Mouse (Mus musculus): ENCODE results near the gene Tnks2.

Tnks2 gene

DNA sequence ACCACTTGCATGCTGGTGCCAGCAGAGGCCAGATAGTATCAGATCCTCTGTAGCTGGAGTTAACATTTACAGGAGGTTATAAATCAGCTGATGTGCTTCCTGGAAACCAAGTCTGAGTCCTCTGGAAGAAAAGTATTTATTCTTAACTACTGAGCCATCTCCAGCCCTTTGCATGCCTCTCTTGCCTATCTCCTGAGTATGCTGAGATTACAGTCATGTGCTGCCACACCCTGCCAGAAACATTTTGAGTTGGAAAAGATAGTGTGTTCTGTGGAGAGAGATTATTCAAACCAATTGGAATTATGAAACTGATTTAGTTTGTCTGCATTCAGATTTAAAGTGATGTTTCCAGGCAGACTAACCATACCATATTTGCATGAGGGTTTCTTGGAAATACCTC, 43.3 kb downstream of the Tnks2 start:
- in situ Hi-C loops (cut with MboI; ENCODE audit: low pct_unique_long_range_greater_than_20kb in 1 of 2, low sequenced_read_pairs in 2 of 2, unreplicated experiment in 1 of 2): no loop called here

DNA sequence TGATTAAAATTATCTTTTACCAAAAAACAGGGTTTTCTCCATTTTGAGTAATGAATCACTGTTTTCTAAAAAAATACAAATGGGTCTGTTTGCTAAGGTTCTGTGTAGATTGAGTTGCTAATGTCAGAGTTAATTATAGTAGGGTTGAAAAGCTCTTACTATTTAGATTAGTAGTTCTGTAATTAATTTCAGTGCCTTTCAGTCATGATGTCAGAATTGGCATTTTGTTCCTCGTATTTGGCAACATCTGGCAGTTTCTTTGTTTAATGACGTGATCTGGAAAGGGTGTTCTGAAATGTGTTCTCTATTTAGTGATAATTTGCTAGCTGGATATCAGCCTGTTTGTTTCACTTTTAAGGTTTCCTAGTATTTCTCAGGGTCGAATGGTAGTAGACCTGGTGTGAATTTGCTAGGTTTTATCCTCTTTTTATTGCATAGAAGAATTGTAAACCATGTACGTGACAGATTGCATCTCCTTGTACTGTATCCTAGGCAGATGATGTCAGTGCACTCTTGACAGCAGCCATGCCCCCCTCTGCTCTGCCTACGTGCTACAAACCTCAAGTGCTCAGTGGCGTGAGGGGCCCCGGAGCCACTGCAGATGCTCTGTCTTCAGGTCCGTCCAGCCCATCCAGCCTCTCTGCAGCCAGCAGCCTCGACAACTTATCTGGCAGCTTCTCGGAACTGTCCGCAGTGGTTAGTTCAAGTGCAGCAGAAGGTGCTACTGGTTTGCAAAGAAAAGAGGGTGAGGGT, 44.9 kb downstream of the Tnks2 start:
- in situ Hi-C loops (cut with MboI; ENCODE audit: low pct_unique_long_range_greater_than_20kb in 1 of 2, low sequenced_read_pairs in 2 of 2, unreplicated experiment in 1 of 2): no loop called here

DNA sequence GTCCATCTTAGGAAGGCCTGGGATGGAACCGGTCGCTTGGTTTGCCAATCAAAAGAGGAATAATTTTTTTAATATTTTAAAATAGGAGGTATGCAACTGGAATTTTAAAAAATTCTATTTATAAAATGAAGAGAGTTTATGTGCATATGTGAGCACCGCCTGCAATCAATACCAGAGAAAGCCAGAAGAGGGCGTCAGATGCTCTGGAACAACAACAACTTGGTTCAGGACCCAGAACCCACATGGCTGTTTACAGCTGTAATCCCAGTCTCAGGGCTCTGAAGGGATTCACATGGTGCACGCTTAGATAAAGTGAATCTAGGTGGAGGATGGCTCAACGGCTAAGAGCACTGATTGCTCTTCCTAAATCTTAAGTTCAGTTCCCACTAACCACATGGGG, 49.1 kb downstream of the Tnks2 start:
- in situ Hi-C loops (cut with MboI; ENCODE audit: low pct_unique_long_range_greater_than_20kb in 1 of 2, low sequenced_read_pairs in 2 of 2, unreplicated experiment in 1 of 2): no loop called here

DNA sequence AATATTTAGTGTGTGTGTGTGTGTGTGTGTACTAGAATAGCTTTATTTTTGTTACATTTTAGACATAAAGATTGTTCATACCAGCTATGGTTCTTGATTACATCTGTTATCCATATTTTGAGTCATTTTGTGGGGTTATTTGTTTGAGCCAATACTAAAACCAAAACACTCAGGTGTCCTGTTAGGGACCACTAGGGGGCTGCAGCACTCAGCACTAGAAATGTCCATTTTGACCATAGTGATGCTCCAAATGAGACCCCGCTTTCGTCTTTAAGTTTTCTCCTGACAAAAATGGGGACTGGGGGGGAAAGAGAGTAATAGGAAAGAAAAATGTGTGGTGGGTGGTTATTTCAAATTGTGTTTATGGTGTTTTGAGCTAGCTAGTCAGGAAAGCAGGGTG, 52.3 kb downstream of the Tnks2 start:
- in situ Hi-C loops (cut with MboI; ENCODE audit: low pct_unique_long_range_greater_than_20kb in 1 of 2, low sequenced_read_pairs in 2 of 2, unreplicated experiment in 1 of 2): no loop called here

DNA sequence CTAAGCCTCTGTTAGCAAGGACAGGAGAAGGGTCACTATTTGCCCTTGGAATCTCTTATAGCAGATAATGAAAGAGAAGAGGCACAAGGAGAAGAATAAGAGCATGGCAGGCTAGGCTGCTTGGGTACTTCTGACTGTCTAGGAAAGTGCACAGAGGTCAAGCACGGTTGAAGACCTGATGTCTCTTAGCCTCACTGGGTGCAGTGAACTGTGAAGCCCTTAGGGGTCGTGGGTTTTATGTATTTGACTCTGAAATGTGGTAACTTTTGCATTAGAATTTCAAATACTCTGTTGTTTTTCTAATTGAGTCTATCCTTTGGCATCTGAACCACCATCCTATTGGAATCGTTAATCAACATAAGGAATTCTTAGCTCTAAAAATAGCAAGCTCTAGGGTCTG, 53.7 kb downstream of the Tnks2 start:
- in situ Hi-C loops (cut with MboI; ENCODE audit: low pct_unique_long_range_greater_than_20kb in 1 of 2, low sequenced_read_pairs in 2 of 2, unreplicated experiment in 1 of 2): no loop called here

DNA sequence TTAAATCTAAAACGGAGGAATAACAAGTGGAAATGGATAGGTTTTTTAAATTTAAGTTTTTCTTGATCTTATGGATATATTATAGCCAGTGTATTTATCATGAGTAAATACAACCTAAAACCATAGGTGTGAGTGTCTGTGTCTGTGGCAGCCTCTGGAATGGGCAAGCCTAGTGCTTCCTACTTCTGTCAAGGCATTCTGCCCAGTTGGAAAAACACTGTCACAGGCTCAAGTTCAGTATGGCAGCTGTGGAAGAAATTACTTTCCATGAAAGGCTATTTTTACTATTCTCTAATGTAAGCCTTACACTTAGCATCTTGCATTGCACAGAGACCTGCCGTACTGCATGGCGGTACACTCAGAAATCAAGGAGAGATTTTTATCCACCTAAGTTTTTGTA, 57.7 kb downstream of the Tnks2 start:
- in situ Hi-C loops (cut with MboI; ENCODE audit: low pct_unique_long_range_greater_than_20kb in 1 of 2, low sequenced_read_pairs in 2 of 2, unreplicated experiment in 1 of 2): no loop called here

DNA sequence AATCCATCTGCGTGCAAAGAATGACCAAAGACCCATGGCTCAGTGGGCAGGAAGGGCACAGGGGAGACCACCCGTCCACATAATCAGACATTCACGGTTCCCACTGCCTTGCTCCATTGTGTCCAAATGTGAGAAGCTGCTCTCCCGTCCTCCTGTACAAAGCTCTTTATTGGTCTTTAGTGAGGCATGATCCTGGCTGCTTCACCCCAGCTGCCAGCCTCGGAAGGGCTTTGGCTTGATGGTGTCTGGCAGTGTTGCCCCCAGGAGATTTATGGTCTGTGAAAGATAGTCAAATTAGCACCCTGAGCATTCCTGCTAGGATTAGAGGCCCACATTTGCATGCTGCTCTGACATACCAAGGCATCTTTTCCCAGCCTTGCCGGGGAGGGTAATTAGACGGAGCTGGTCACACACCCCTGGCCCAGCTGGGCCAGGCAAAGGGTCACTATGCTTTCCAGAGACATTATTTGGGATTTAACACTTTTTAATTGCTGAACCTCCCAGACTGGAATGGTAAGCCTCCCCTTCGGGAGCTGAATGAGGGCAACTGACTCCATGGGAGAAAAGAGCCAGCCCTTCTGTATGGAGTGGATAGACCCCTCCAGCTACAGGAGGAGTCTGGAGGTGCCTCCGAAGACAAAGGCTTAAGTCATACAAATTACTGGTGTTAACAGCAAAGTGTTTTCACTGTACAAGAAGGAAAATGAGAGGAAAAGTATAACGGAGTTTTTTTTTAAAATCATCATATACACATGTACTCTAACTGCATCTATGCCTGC, 62.9 kb downstream of the Tnks2 start:
- in situ Hi-C loops (cut with MboI; ENCODE audit: low pct_unique_long_range_greater_than_20kb in 1 of 2, low sequenced_read_pairs in 2 of 2, unreplicated experiment in 1 of 2): no loop called here

DNA sequence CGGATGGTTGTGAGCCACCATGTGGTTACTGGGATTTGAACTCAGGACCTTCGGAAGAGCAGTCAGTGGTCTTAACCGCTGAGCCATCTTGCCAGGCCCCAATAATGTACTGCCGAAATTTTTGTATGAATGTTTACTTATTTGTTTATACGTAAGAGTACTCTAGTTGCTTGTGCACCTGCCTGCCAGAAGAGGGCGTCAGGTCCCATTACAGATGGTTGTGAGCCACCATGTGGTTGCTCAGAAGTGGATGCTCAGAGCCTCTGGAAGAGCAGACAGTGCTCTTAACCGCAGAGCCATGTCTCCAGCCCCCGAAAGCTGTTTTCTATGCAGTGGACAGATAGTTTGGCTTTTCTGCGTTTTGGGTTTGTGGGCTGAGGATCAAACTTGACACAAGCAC, 63.7 kb downstream of the Tnks2 start:
- in situ Hi-C loops (cut with MboI; ENCODE audit: low pct_unique_long_range_greater_than_20kb in 1 of 2, low sequenced_read_pairs in 2 of 2, unreplicated experiment in 1 of 2): no loop called here

DNA sequence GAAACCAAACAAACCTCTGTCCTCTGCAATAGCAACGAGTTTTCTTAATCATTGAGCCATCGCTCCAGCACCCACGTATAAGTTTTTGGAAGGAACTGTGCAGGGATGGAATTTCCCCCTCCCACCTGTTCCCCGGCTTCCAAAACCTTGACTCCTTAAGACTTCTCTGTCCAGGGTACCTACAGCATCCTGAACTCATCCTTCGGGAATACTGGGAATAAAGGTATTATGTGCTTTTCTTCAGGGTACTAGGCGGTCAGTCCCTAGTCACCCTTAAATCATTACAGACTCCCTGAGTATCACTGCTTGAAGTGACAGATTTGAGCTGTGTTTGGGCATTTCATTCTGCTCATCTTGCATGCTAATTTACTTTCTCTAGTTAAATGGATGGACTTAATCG, 69.3 kb downstream of the Tnks2 start:
- in situ Hi-C loops (cut with MboI; ENCODE audit: low pct_unique_long_range_greater_than_20kb in 1 of 2, low sequenced_read_pairs in 2 of 2, unreplicated experiment in 1 of 2): no loop called here

DNA sequence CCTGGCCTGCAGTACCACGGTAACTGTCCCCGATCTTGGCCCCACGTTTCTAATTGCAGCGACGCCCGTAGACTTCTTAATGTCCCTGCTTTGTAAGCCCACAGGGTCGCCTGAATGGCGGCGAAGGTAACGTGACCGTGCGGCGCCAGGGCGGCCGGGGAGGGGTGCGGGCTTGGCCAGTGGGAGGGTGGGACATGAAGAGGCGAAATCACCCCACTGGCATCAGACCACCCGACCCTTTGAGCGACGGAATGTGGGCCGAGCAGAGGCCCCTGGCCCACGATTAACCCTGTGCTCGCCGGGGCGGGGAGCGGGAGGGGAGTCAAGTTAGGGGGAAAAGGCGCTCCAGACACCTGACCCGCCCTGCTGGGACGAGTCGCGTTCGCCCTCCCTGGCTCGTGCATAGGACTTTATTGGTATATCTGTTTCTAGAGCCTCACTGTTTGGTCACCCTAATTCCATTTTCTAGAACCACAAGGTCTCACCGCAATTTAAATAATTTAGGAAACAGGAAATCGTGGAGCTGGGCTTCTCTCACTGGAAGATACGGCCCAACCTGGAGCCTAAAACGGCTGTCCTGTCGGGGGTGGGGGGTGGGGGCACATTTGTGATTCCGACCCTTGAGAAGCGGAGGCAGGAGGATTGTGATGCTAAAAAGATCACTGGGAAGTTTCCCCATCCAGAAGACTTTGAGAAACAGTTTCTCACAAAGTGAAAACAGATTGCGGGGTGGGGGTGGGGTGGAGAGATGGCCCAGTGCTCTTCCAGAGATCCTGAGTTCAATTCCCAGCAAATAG, 70.4 kb downstream of the Tnks2 start:
- in situ Hi-C loops (cut with MboI; ENCODE audit: low pct_unique_long_range_greater_than_20kb in 1 of 2, low sequenced_read_pairs in 2 of 2, unreplicated experiment in 1 of 2): no loop called here

DNA sequence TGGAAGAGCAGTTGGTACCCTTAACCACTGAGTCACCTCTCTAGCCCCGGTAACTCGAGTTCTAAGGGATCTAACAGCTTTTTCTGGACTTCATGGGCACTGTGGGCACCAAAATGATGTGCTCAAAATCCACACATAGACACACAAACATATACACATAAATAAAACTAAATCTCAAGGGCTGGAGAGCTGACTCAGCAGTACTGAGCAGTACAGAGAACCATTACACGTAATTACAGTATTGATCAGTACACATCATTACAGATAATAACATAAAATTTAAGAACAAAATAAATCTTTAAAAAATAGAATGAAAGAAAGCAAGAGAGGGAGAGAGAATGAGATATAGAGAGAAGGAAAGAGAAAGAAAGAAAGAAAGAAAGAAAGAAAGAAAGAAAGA, 75.1 kb downstream of the Tnks2 start:
- in situ Hi-C loops (cut with MboI; ENCODE audit: low pct_unique_long_range_greater_than_20kb in 1 of 2, low sequenced_read_pairs in 2 of 2, unreplicated experiment in 1 of 2): no loop called here

DNA sequence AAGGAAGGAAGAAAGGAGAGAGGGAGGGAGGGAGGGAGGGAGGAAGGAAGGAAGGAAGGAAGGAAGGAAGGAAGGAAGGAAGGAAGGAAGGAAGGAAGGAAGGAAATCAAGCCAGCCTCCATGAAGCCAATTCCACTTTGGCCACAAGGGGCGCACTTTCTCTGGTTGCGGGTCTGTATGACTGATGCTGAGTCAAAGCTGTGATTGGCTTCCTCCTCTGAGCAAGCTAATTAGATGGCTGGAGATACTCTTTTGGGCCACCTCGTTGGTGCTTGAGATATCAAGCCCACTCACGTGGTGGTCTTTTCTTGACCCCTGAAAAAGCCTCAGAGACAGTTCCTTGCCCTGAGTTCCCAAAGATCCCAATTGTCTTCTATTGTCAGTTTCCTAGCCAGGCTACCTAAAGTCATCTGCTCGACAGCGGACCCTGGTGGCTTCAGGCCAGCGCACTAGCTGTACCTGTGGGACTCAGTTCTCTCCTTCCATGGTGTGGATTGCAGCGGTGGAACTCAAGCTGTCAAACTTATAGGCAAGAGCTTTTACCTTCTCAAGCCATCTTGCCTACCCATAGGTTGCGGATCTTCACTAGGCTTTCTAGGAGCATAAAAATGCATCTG, 75.8 kb downstream of the Tnks2 start:
- in situ Hi-C loops (cut with MboI; ENCODE audit: low pct_unique_long_range_greater_than_20kb in 1 of 2, low sequenced_read_pairs in 2 of 2, unreplicated experiment in 1 of 2): no loop called here

DNA sequence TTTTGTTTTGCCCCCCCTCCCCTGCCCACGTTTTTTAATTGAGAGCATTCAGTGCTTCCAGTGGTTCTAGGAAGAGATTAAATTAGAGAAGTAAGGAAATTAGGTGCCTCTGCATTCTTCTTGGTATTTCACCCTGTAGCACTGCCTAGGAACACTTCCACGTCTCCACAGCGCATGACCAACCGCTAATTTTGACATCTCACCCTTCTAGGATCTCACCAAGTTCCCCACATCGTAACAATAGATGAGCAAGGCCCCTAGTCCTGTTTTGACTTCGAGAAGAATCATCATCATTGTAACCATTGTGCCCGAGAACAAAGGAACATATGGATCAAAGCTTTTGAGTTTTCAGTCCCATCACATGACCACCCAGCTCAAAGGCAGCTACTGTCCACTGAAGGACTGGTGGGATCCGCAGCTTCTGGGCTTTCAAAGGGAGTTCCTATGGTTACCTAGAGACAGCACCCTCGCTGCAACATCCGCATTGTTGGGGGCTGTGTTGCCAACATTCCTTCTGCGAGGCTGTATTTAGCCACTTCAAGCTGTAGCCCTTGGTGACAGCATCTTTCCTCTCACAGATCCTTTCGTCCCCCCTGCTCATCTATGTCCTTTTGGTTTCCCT, 76.5 kb downstream of the Tnks2 start:
- in situ Hi-C loops (cut with MboI; ENCODE audit: low pct_unique_long_range_greater_than_20kb in 1 of 2, low sequenced_read_pairs in 2 of 2, unreplicated experiment in 1 of 2): no loop called here

DNA sequence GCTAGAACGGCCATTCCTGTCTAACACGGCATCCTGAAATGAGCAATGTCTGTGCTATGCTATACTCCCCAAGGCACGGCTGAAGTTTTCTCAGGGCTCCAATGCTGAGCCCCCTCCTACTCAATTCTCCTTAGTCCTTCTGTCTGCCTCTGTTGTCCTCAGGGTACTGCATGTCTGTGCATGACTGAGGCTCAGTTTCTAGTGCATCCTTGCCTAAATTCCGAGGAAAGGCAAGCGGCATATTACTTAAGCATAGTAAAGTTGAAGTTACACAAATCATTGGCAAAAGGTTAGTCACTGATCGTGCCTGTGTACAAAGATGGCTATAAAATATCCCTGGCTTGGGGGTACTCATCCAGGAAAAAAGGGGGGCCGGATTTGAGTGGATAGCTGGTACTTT, 79.0 kb downstream of the Tnks2 start:
- in situ Hi-C loops (cut with MboI; ENCODE audit: low pct_unique_long_range_greater_than_20kb in 1 of 2, low sequenced_read_pairs in 2 of 2, unreplicated experiment in 1 of 2): no loop called here

DNA sequence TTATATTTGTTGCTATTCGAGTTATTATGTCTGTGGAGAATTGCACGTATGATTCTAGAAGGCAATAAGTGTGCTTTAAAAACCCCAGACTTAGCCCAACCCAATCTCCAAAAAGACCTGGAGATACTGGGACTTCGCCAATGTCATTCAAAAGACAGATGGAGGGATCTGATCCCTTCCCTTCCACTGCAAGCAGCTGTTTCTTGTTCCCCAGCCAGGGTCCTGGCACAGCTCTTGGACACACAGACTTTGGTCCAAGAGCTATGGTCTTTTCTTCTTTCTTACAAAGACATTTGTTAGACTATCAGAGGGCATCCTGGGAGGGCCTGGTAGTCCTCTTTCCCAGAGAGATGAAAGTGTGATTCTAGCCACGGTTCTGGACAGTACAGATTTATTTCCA, 82.2 kb downstream of the Tnks2 start:
- in situ Hi-C loops (cut with MboI; ENCODE audit: low pct_unique_long_range_greater_than_20kb in 1 of 2, low sequenced_read_pairs in 2 of 2, unreplicated experiment in 1 of 2): loop anchor here in 1 of 2 experiments (5.0 kb wide), 1 partner anchor 461 kb away; the partner anchor contains the start of gene Kif11

DNA sequence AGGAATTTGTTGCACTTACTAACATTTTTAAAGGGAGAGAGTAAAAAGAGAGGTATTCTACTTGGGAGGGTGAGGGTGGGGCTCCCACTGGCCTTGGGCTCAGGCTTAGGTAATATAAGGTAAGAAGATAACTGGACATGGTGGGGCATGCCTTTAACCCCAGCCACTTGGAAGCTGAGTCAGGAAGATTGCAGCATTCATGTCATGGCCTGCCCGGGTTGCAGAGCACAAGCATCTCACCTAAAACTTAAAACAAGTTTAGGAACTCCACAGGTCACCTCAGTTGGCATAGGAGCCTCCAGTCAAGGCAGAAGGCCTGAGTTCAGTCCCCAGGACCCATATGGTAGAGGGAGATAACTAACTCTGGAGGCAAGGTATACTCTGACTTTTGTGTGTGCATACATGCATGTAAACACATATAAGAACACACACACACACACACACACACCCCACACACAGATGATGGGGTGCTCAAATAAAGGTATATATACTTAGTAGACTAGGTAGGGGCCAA, 82.9 kb downstream of the Tnks2 start:
- in situ Hi-C loops (cut with MboI; ENCODE audit: low pct_unique_long_range_greater_than_20kb in 1 of 2, low sequenced_read_pairs in 2 of 2, unreplicated experiment in 1 of 2): loop anchor here in 1 of 2 experiments (5.0 kb wide), 1 partner anchor 460 kb away; the partner anchor contains the start of gene Kif11

DNA sequence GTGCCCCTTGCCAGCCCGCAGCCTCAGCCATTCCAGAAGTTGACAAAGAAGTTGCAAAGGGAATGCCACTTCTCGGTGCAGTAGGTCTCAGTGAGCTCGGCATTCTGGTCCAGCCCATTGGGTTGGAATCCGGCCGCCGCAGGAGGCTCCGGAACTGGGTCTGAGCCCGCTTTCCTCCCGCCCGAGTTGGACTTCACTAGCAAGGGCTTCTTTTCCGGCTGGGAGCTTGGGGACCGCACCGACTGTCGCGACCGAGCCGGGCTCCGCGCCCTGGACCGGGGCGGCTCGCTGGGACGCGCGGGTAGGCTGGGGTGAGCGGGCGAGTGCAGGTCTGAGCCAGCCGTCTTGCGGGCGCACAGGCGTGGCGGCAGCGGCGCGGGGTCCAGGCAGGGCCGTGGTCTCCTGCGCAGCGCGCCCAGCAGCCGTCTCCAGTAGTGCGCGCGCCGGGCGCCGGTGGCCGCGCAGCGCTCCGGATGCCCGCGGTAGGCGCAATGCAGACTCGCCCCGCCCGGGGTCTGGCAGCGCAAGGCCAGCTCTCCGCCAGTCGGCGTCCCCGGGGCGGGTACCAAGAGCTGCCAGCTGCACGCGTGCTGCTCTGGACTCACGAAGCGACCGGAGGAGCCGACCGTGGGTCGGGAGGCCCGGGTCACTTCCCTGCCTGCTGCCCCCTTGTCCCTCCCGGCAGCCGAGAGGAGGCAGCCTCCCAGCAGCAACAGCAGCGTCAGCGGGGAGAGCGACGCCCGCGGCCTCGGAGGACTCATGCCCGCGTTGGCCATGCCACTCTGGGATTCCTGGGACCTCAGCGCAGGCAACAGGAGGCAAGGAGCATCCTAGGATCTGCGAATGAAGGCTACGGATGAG, 84.6 kb downstream of the Tnks2 start:
- in situ Hi-C loops (cut with MboI; ENCODE audit: low pct_unique_long_range_greater_than_20kb in 1 of 2, low sequenced_read_pairs in 2 of 2, unreplicated experiment in 1 of 2): loop anchor here in 1 of 2 experiments (5.0 kb wide), 1 partner anchor 459 kb away; the partner anchor contains the start of gene Kif11

Measured in mouse embryonic stem cell (cell line).